Mouse (Mus musculus): ENCODE measurements around the gene Trim40.

GRCm38 (mm10) chr17:36920239-36920638 lies 30.3 kb upstream of the Trim40 start:
- TF ChIP-seq GATA1 (IDR thresholded peaks at IDR 0.05; ENCODE audit: low read length) (no peak), TAL1 (IDR thresholded peaks at IDR 0.05; ENCODE audit: low read length) (no peak)
